Mouse (Mus musculus) thymus, adult 2 months (tissue): ENCODE results near the gene Ccdc92b. TPM values are rescaled to one million over a fixed set of nuclear protein-coding genes. Genes with fewer than 3 reads are reported as not detected.

Source experiments
- DNase-seq: peaks from one replicate; pipeline ENCODE4 v3.0.0; 2021
- H3K27ac ChIP-seq: fragments of 200-500 bp; 2 replicates; pipeline ENCODE4 v1.5.1; 2012; ENCODE audit warnings: low read length, control low read depth; ENCODE audit not compliant: control insufficient read depth, insufficient read depth
- H3K27me3 ChIP-seq: fragments of 200-500 bp; 2 replicates; pipeline ENCODE4 v1.6.1; 2012; ENCODE audit warnings: mild to moderate bottlenecking, low read length, moderate library complexity, mixed read lengths; ENCODE audit not compliant: control insufficient read depth, insufficient read depth
- H3K36me3 ChIP-seq: fragments of 200-500 bp; 2 replicates; pipeline ENCODE4 v1.6.1; 2012; ENCODE audit warnings: mild to moderate bottlenecking, low read length, moderate library complexity; ENCODE audit not compliant: control insufficient read depth, insufficient read depth
- H3K4me1 ChIP-seq: fragments of 200-500 bp; replicated peaks from 2 replicates; pipeline ENCODE4 v1.6.1; 2012; ENCODE audit warnings: low read length; ENCODE audit not compliant: control insufficient read depth, insufficient read depth
- H3K4me3 ChIP-seq: fragments of 200-500 bp; 2 replicates; pipeline ENCODE4 v1.5.1; 2012; ENCODE audit warnings: mild to moderate bottlenecking, low read length, control low read depth, moderate library complexity; ENCODE audit not compliant: control insufficient read depth, insufficient read depth
- CTCF ChIP-seq: fragments of 200-500 bp; IDR thresholded peaks from 2 replicates; pipeline ENCODE4 v1.5.1; 2012; ENCODE audit warnings: mild to moderate bottlenecking, control low read depth, low read length, moderate library complexity, borderline replicate concordance; ENCODE audit not compliant: control insufficient read depth, poor library complexity, insufficient read depth; ENCODE audit errors: extremely low read depth
- POLR2A ChIP-seq: fragments of 200-500 bp; IDR thresholded peaks from 2 replicates; pipeline ENCODE4 v1.6.1; 2012; ENCODE audit warnings: mild to moderate bottlenecking, low read length, control low read depth, moderate library complexity; ENCODE audit not compliant: control insufficient read depth, poor library complexity, insufficient read depth; ENCODE audit errors: extremely low read depth
- WGBS: fragments of 180-500 bp; shearing (Covaris S2); methylation state at CpG from one replicate; pipeline ENCODE4 v1.1.7; 2018; 5-methylcytosine and 5-hydroxymethylcytosine counted together
- polyA plus RNA-seq: library from polyadenylated mRNA; depleted of rRNA; stranded (reverse); fragments of >200 nt; gene quantifications from 2 replicates; pipeline ENCODE4 v1.2.3, GENCODE M21; 2012

The Ccdc92b gene
- polyA plus RNA-seq, 1 experiment: 0.22 TPM

DNA sequence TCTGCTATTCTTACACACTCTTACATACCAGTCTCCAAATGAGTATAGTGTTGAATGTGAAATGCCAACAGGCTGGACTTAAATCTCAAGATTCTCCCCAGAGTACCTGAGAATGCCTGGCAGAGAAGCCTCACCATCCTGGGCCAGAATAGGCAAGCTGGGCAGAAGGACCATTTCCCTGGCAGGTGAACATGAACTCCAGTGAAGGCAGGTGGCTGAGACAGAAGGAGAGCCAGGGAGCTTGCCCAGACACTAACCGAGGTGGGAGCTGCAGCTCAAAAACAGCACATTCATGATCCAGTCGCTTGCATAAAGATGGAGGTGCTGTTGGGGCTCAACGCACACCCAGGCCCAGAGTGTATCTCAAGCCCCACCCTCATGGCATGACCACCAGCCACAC is 36.9 kb upstream of the Ccdc92b start:
- TF ChIP-seq CTCF: no peak
- no peak for TF ChIP-seq POLR2A
- Histone ChIP-seq H3K36me3 (no peaks in the 10 kb centered on the region), H3K4me1 (no peaks in the 10 kb centered on the region), H3K27me3 (no peaks in the 10 kb centered on the region), H3K4me3 (no peak overlapping the region), H3K27ac (no peak overlapping the region)
- no peak for DNase-seq
- 90% methylated on average over 3 of the region's 3 CpGs for WGBS

DNA sequence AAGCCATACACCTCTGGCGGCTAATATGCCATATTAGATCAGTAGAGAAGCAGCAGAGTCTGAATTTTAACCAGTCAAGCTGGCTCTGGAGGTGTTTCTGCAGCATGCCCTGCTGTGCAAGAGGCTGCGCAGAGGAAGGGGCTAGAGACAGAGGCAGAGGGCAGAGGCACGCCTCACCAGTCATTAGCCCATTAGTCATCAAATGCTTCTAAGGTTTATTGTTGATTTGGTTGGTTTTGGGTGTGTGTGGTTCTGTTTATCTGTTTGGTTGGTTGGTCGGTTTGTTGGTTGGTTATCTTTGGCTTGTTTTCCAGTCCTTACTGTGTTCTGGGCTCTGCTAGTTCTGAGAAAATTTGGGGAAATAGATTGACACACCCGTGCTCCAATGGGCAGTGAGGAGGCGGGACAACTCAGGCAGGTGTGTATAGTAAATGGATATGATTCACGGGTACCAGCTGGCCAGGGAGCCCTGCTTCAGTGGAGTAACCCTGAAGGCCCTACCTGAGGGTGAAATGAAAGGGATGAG is 35.5 kb upstream of the Ccdc92b start:
- H3K4me3 ChIP-seq: no peak overlapping the region
- H3K27me3 ChIP-seq: no peaks in the 10 kb centered on the region
- 79% methylated on average over 7 of the region's 7 CpGs for whole genome bisulfite sequencing
- H3K27ac ChIP-seq: no peak overlapping the region
- no peaks in the 10 kb centered on the region for H3K4me1 ChIP-seq
- TF ChIP-seq CTCF (no peak), POLR2A (no peak)
- no peak for DNase-seq
- H3K36me3 ChIP-seq: no peaks in the 10 kb centered on the region

DNA sequence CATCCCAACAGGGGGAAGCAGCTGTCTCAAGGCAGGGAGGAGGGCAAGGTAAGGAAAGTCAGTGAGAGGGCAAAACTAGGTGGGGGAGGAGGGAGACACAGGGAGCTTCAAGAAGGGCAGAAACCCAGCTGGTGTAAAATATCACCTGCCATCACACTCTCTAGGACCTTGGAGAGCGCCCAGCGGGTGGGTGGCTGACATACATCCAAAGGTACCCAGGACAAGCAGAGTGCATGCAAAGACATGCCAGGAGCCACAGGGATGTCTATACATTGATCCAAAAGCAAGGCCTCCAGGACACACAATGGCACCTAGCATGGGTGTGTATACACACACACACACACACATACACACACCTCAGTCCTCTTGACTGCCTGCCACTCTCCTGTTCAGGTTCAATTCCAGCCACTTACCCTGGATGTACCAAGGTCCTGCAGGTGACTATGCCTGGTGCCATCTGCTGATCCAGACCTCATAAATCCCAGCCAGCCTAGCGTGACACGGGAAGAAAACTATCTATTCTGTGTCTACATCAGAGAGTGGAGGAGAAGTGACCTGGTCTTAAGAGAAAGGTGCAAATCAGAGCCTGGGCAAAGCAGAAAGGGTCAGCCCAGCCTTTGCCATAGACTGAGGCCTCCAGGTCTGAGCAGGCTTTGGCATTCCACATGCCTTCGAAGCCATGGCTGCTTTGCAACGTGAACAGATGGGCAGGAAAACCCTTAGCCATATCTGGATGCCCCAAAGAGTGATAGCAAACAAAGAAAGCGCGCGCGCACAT is 34.3 kb upstream of the Ccdc92b start:
- 65% methylated on average over 10 of the region's 10 CpGs for WGBS
- Histone ChIP-seq H3K36me3 (no peaks in the 10 kb centered on the region), H3K27ac (no peak overlapping the region), H3K4me3 (no peak overlapping the region), H3K4me1 (no peaks in the 10 kb centered on the region), H3K27me3 (no peaks in the 10 kb centered on the region; the same call in 1 of the 2 replicates)
- peak; percentile 11 for DNase-seq
- TF ChIP-seq POLR2A (no peak), CTCF (no peak)

DNA sequence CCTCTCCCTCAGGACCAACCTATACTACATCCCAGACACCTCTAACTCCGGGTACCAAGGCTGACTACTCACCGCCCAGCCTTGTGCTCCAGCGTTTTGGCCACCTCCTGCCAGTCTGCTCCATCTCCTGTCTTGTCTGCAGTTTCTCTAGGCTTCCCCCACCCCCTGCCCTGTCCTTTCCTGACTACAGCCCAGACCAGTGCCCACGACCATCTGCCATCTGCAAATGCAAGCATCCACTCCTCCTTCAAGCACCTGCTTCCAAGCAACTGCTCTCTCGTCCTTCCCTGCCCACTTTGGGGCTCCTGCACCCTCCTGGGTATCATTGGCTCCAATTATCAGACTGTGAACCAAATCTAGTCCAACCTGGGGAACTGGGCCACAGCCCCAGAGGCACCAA is 33.0 kb upstream of the Ccdc92b start:
- Histone ChIP-seq H3K4me1 (no peaks in the 10 kb centered on the region), H3K36me3 (no peaks in the 10 kb centered on the region), H3K27ac (no peak overlapping the region), H3K27me3 (peaks cover 1% of the 10 kb centered on the region; the same call in 1 of the 2 replicates), H3K4me3 (no peak overlapping the region)
- WGBS: 67% methylated on average over 5 of the region's 5 CpGs
- no peak for DNase-seq
- TF ChIP-seq POLR2A (no peak), CTCF (no peak)

DNA sequence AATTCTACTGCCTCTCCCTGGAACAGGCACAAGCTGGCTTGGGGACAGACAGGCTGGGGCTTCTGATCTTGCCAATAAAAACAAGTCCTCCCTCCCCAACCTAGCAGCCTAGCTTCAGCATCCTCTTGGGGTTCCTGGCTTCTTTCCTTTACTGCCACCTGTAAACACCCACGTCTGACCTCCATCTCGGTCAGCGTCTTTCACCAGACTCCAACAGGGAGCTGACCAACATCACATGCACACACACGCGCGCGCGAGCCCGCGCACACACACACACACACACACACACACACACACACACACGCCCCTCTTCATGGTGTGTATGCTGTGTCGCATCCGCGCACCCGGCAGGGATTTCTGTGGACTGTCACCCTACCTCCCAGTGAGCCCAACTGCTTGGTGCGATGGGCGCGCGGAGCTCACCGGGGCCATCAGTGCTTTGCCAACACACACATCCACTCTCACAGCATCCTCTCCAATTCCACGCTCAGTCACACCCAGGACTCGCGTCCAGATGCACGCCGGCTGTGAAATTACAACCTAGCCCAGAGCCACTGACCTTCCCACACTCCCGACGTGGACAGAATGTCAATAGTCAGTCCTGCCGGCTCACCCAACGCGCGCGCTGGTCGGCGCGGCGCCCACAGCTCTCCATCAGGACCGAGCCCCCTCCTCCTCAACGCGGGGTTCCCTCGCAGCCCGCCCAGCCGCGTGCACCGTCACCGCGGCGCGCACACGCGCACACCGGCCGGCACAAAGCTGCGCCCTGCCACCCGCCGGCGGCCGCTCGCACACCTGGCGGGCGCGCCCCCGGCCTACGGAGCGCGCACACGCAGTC is 29.8 kb upstream of the Ccdc92b start:
- H3K36me3 ChIP-seq: no peaks in the 10 kb centered on the region
- H3K4me1 ChIP-seq: no peaks in the 10 kb centered on the region
- no peak overlapping the region for H3K4me3 ChIP-seq
- TF ChIP-seq POLR2A (no peak), CTCF (no peak)
- no peak overlapping the region for H3K27ac ChIP-seq
- WGBS: 9% methylated on average over 66 of the region's 66 CpGs
- DNase-seq: no peak
- H3K27me3 ChIP-seq: peaks cover 2% of the 10 kb centered on the region; the same call in 1 of the 2 replicates

DNA sequence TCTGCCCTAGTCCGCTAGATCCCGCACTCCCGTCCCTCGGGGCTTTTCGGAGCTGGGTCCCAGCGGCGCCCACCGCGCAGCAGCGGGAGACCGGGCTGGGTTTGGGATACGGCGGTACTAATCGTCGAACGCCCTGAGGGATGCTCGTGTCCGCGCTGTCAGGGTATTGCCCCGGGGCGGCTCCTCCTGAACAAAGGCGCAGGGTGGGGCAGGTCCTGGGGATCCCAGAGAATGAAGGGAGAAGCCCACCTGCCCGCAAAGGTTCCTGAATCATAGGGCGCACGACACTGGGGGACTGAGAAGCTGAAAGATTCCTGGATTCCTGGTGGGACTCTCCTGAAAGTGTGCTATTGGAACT is 29.2 kb upstream of the Ccdc92b start:
- H3K27me3 ChIP-seq: peaks cover 2% of the 10 kb centered on the region; the same call in 1 of the 2 replicates

More for the DNA sequence above, 29.2 kb upstream of the Ccdc92b start:
- H3K27ac ChIP-seq: no peak overlapping the region
- TF ChIP-seq CTCF (no peak), POLR2A (no peak)
- H3K4me1 ChIP-seq: no peaks in the 10 kb centered on the region
- DNase-seq: no peak
- WGBS: 7% methylated on average over 25 of the region's 25 CpGs
- no peak overlapping the region for H3K4me3 ChIP-seq
- no peaks in the 10 kb centered on the region for H3K36me3 ChIP-seq
